Mouse (Mus musculus) myocyte (in vitro differentiated cells): ENCODE data around the gene Cenpo.

Source experiments
- CEBPB ChIP-seq: IDR thresholded peaks from 2 replicates; pipeline ENCODE4 v1.6.1; 2011; ENCODE audit warnings: mild to moderate bottlenecking, moderate library complexity; ENCODE audit not compliant: poor library complexity, insufficient read depth, severe bottlenecking
- E2F4 ChIP-seq: IDR thresholded peaks from one replicate; pipeline ENCODE4 v1.6.1; 2011; ENCODE audit warnings: mild to moderate bottlenecking, control low read depth, moderate library complexity; ENCODE audit not compliant: insufficient read depth
- MAX ChIP-seq: IDR thresholded peaks from one replicate; pipeline ENCODE4 v1.6.1; 2011; ENCODE audit warnings: low read depth, mild to moderate bottlenecking, control low read depth
- MYOD1 ChIP-seq, 3 experiments: IDR thresholded peaks; one replicate each; pipeline ENCODE4 v1.6.1; 2011; ENCODE audit warnings: control low read depth in 2 of 3, low read depth in 2 of 3, mild to moderate bottlenecking in 2 of 3, moderate library complexity in 1 of 3; ENCODE audit not compliant: insufficient read length in 2 of 3, control insufficient read depth in 1 of 3
- MYOG ChIP-seq, 3 experiments: IDR thresholded peaks; one replicate each; pipeline ENCODE4 v1.6.1; 2011; ENCODE audit warnings: control low read depth in 2 of 3, low read depth in 2 of 3, mild to moderate bottlenecking in 2 of 3; ENCODE audit not compliant: insufficient read length in 2 of 3, control insufficient read depth in 1 of 3, insufficient read depth in 1 of 3
- POLR2A ChIP-seq: IDR thresholded peaks from one replicate; pipeline ENCODE4 v1.6.1; 2011; ENCODE audit warnings: low read depth, mild to moderate bottlenecking, control low read depth, moderate library complexity; ENCODE audit not compliant: insufficient read length
- POLR2AphosphoS2 ChIP-seq: IDR thresholded peaks from one replicate; pipeline ENCODE4 v1.6.1; 2011; ENCODE audit warnings: low read depth, control low read depth; ENCODE audit not compliant: insufficient read length
- REST ChIP-seq: IDR thresholded peaks from one replicate; pipeline ENCODE4 v1.6.1; 2011; ENCODE audit warnings: mild to moderate bottlenecking, control low read depth, moderate library complexity; ENCODE audit not compliant: insufficient read depth, insufficient read length
- SRF ChIP-seq: IDR thresholded peaks from one replicate; pipeline ENCODE4 v1.6.1; 2011; ENCODE audit warnings: low read depth; ENCODE audit not compliant: control insufficient read depth, insufficient read length
- TCF3 ChIP-seq: IDR thresholded peaks from one replicate; pipeline ENCODE4 v1.6.1; 2011; ENCODE audit warnings: low read depth, control low read depth; ENCODE audit not compliant: insufficient read length
- USF1 ChIP-seq: IDR thresholded peaks from one replicate; pipeline ENCODE4 v1.6.1; 2011; ENCODE audit warnings: low read depth, mild to moderate bottlenecking, control low read depth, moderate library complexity

DNA sequence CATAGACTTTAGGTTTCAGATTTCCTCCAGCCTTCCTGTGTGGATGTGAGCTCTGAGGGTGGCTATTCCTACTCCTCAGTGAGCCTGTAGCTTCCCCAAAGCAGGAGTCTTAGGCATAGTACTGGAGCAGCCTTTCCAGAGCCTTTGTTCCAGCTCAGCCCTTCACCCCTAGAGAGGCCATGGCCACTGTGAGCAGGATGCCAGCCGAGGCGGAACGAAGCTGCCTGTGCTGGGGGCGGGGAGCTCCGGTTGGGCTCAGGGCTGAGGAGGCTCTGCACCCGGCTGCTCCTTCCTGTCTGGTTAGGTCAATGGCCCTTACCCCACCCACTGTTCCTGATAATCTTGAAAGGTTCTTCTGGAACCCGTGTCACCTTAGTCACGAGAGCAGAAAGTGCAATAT, 21.2 kb downstream of the Cenpo start:
- TF ChIP-seq MAX (no peak), CEBPB (no peak), POLR2A (no peak), SRF (no peak), TCF3 (no peak), MYOD1 (IDR thresholded peaks at IDR 0.05; ENCODE audit: control insufficient read depth in 1 of 3, insufficient read length in 2 of 3, low read depth in 2 of 3) (no peak), POLR2AphosphoS2 (no peak), REST (no peak), MYOG (IDR thresholded peaks at IDR 0.05; ENCODE audit: control insufficient read depth in 1 of 3, insufficient read depth in 1 of 3, insufficient read length in 2 of 3, low read depth in 2 of 3) (no peak), E2F4 (no peak), USF1 (no peak)
